Mouse (Mus musculus) forebrain, embryonic 12.5 days (tissue): ENCODE measurements around the gene Fstl1. TPM values are rescaled to one million over a fixed set of nuclear protein-coding genes. Genes with fewer than 3 reads are reported as not detected.

Experiments used
- ATAC-seq: fragments of 200-750 bp; cut with Nextera tagmentation; 2 replicates; pipeline ENCODE4 v1.8.0; 2017; ENCODE audit warnings: moderate TSS enrichment; ENCODE audit not compliant: low FRiP score
- H3K27ac ChIP-seq: fragments of 300-500 bp; sonication (generic); 2 replicates; pipeline ENCODE4 v1.5.1; 2016; ENCODE audit warnings: mild to moderate bottlenecking
- H3K27me3 ChIP-seq: fragments of 300-500 bp; sonication (generic); 2 replicates; pipeline ENCODE4 v1.6.1; 2016; ENCODE audit warnings: mild to moderate bottlenecking
- H3K36me3 ChIP-seq: fragments of 300-500 bp; sonication (generic); replicated peaks from 2 replicates; pipeline ENCODE4 v1.6.1; 2016; ENCODE audit warnings: mild to moderate bottlenecking
- H3K4me1 ChIP-seq: fragments of 300-500 bp; sonication (generic); 2 replicates; pipeline ENCODE4 v1.6.1; 2016
- H3K4me2 ChIP-seq: fragments of 300-500 bp; sonication (generic); 2 replicates; pipeline ENCODE4 v1.6.1; 2016; ENCODE audit warnings: mild to moderate bottlenecking, moderate library complexity
- H3K4me3 ChIP-seq: fragments of 300-500 bp; sonication (generic); replicated peaks from 2 replicates; pipeline ENCODE4 v1.5.1; 2016; ENCODE audit warnings: mild to moderate bottlenecking
- H3K9ac ChIP-seq: fragments of 300-500 bp; sonication (generic); 2 replicates; pipeline ENCODE4 v1.6.1; 2016; ENCODE audit warnings: mild to moderate bottlenecking
- H3K9me3 ChIP-seq: fragments of 300-500 bp; sonication (generic); 2 replicates; pipeline ENCODE4 v1.6.1; 2016
- WGBS: fragments of 180-500 bp; shearing (Covaris S2); methylation state at CpG from one replicate; pipeline ENCODE4 v1.1.7; 2016; 5-methylcytosine and 5-hydroxymethylcytosine counted together
- polyA plus RNA-seq: library from polyadenylated mRNA; unstranded; fragments of >200 nt; fragmentation: Nextera tagmentation; extraction: Ambion mirVana; gene quantifications from 2 replicates; pipeline ENCODE4 v1.2.1, GENCODE M21; 2016

Fstl1 gene
- polyA plus RNA-seq = 146 and 173 TPM in 2 replicates

DNA sequence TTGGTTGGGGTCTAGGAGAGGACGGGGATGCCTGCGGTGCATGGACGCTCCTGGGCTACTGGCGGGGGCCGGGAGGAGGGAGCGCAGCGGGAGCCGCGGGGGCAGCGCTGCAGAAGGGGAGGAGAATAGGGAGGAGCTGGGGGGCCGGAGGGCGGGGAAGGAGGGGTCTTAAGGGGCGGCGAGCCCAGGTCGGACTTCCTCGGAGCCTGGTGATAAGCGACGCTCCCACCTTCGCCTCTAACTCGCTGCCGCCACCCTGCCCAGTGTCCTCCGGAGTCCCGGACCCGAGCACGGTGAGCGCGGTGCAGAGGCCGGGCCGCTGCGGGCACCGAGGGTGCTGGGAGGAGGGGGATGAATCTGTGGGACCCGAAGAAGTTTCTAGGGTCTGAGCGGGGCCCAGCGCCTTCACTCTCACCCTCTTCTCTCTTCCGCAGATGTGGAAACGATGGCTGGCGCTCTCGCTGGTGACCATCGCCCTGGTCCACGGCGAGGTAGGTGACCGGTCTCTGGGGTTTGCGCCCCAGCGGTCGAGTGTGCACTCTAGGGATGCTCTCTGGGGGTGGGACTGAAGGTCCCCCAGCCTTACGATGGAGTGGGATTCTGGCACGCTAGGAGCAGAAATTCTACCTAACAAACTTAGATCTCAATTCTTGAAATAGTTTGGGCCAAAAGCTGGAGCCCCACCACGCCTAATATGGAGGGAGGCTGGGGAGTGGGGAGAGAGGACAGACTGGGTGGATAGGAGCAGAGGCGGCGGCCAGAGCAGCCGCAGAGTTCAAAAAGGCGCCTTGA is at the start of gene Fstl1:
Fstl1 (plus strand) TSS at position 14 of the 792 bp plus-strand sequence.
- ATAC-seq = peak; percentile 88
- Histone ChIP-seq H3K9me3 (no peaks in the 10 kb centered on the region), H3K36me3 (0 out of 2 replicates have a peak, but pooled peaks cover 3% of the 10 kb centered on the region), H3K4me1 (peaks cover 30% of the 10 kb centered on the region), H3K27ac (peak within 1 kb of the TSS; percentile 69), H3K4me3 (peak within 1 kb of the TSS; percentile 67), H3K9ac (peak within 1 kb of the TSS; percentile 82), H3K27me3 (no peaks in the 10 kb centered on the region), H3K4me2 (peak within 1 kb of the TSS; percentile 83)
- WGBS = under 1% methylated on average over 46 of the region's 52 CpGs

DNA sequence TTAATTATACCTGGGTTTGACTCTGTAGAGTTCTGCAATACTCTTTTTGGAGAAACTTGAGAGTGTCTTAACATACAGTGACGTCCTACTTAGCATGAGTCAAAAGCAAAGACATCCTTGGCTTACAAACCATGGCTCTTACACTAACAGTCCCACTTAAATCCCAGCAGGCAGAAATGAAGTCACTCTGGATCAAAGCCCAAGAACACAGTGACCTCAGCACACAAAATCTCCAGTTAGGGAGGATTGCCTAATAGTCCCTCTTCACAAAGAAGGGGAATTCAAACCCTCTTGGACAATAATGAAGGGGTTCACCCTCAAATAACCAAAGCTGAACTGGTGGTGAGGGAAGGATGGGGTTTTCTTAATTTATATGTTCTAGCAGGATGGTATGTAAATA is 48.0 kb upstream of the Fstl1 start:
- ATAC-seq = no peak
- H3K27ac ChIP-seq = no peak overlapping the region
- 94% methylated on average over 1 of the region's 1 CpGs for WGBS

DNA sequence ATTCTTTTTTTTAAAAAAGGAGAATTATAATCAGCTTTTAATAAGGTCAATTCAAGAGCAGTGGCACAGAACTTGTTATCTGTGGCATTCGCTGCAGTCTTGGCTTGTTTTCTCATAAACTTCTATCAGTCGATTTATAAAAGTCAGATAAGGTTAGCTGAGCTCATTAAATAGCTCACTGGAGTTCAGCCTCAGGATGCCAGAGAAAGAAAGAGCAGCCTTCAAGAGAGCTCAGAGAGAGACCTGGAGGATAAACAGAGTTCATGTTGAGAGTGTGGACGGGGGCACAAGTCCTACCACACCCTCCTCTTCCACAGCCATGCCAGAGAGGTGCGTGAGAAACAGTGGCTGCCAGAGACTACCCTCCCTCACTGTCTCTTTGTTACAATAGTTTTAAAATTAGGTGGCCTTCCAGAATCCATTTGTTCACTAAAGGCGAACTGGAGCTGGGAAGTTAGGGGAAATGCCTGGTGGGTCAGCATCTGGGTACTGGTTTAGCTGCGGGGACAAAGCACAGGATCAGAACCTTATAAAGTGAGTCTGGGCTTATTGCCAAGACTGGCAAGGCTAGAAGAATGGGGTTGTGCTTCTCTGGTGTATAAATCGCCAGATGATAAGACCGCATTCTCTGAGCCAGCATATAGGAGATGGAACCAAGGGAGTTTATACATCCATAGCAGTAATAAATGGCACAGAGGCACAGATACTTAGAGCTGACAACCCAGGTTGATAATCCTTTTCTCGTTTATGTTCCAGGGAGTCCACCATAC is 47.1 kb upstream of the Fstl1 start:
- Histone ChIP-seq H3K4me1 (peaks cover 3% of the 10 kb centered on the region; the same call in 1 of the 2 replicates), H3K9ac (no peak overlapping the region), H3K4me3 (no peak overlapping the region), H3K36me3 (no peaks in the 10 kb centered on the region), H3K9me3 (no peaks in the 10 kb centered on the region), H3K4me2 (no peak overlapping the region), H3K27me3 (no peaks in the 10 kb centered on the region), H3K27ac (no peak overlapping the region)
- no peak for ATAC-seq
- 75% methylated on average over 9 of the region's 9 CpGs for WGBS

More for the DNA sequence above, 48.0 kb upstream of the Fstl1 start:
- Histone ChIP-seq H3K36me3 (no peaks in the 10 kb centered on the region), H3K4me1 (peaks cover 3% of the 10 kb centered on the region; the same call in 1 of the 2 replicates), H3K9me3 (no peaks in the 10 kb centered on the region), H3K27me3 (no peaks in the 10 kb centered on the region), H3K4me3 (no peak overlapping the region), H3K4me2 (no peak overlapping the region), H3K9ac (no peak overlapping the region)

DNA sequence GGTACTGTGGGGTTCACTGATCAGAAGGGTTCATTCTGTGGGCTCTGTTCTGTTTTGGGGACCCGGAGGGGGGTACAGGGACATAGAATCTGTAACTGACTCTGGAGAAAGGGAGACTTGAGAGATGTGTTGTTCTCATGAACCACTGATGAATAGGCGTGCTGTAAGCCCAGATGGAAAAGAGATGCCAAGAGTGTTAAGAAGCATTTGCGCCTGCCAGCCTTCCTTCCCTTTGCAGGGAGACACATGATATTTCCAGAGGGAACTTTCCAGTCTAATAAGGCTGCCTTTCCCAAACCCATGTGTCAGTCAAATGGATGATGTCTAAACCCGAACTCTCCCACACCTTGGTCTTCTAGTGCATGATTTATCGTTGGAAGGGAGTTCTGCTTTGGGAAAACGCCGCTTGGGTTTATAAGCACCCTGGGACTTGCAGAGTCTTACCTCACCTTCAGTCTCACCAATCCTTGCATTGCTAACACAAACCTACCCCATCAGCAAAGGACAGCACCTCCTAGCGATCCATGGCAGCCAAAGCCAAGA is 46.3 kb upstream of the Fstl1 start:
- no peaks in the 10 kb centered on the region for H3K36me3 ChIP-seq
- H3K27me3 ChIP-seq = no peaks in the 10 kb centered on the region
- H3K4me1 ChIP-seq = peaks cover 3% of the 10 kb centered on the region; the same call in 1 of the 2 replicates
- 89% methylated on average over 8 of the region's 8 CpGs for WGBS
- no peak overlapping the region for H3K27ac ChIP-seq
- H3K4me3 ChIP-seq = no peak overlapping the region
- no peak overlapping the region for H3K9ac ChIP-seq
- no peaks in the 10 kb centered on the region for H3K9me3 ChIP-seq
- ATAC-seq = no peak
- no peak overlapping the region for H3K4me2 ChIP-seq

DNA sequence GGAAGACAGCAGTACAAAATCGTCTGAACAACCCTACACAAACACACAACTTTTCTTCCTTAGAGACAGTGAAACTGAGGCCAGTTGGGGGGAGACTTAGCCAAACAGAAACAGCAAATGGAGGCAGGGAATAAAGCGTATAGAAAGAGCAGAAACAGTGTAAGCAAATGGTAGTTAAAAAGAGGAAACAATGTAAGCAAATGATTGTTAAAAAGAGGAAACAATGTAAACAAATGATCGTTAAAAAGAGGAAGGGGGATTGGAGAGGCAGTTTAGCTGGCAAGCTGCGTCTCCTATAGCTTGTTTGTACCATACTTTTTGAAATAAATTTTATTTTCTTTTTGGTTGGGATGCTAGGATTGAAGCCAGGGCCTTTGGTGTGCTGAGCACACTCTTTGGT is 45.2 kb upstream of the Fstl1 start:
- no peak for ATAC-seq
- Histone ChIP-seq H3K27me3 (no peaks in the 10 kb centered on the region), H3K4me2 (no peak overlapping the region), H3K9me3 (no peaks in the 10 kb centered on the region), H3K4me1 (peaks cover 3% of the 10 kb centered on the region; the same call in 1 of the 2 replicates), H3K4me3 (no peak overlapping the region), H3K36me3 (no peaks in the 10 kb centered on the region), H3K9ac (no peak overlapping the region), H3K27ac (peak overlapping the region; percentile 10; the same call in 1 of the 2 replicates)
- 58% methylated on average over 4 of the region's 4 CpGs for WGBS

DNA sequence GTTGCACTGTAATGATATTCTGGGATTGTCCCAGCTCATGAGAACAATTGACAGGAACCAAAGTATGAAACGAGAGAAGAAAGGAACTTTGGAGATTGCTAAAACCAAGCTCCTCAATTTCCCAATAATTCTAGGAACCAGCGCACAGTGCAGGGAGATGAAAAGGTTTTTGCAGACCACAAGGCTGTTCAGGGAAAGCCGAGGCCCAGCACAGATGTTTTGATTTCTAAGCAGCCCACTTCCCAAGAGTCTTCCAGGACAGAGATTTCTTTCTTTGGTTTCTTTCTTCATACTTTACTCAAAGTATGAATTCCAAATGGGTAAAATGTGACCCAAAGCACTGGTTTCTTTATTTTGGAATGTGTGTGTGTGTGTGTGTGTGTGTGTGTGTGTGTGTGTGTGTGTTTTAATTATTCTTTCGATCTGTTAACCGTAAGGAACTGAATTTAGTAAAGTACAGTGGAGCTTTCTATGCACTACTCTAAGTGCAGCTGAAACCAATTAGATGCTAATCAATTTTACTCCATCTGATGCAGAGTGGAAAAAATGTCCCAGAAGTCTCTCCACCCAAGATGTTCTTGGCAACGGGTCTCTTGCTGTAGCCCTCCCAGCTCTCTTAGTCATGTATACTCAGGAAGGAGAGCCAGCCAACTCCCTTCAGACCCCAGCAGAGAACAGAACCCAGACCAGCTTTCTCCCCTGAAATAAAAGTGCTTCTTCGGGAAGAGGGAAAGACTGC is 44.5 kb upstream of the Fstl1 start:
- Histone ChIP-seq H3K4me1 (peaks cover 3% of the 10 kb centered on the region; the same call in 1 of the 2 replicates), H3K9ac (no peak overlapping the region), H3K27me3 (no peaks in the 10 kb centered on the region), H3K4me2 (no peak overlapping the region), H3K36me3 (no peaks in the 10 kb centered on the region), H3K4me3 (no peak overlapping the region), H3K9me3 (no peaks in the 10 kb centered on the region), H3K27ac (peak overlapping the region; percentile 10; the same call in 1 of the 2 replicates)
- no peak for ATAC-seq
- WGBS = 67% methylated on average over 7 of the region's 7 CpGs

DNA sequence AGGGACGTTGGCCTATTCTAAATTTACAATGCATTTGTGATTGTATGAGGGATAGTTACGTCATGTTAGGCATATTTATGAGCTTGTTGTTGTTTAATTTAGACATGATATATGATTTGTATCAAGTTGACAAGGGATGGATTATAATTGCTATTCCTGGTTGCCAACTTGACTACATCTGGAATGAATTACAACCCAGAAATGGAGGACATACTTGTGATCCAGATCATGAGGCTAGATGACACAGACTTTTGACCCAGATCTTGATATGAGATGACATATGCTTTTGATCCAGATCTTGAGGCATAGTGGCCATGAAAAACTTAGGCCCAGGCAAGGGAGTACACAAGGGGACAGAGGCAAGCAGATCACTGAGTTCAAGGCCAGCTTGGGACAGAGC is 36.6 kb upstream of the Fstl1 start:
- no peaks in the 10 kb centered on the region for H3K4me1 ChIP-seq
- no peak for ATAC-seq
- 92% methylated on average over 2 of the region's 2 CpGs for WGBS
- no peaks in the 10 kb centered on the region for H3K27me3 ChIP-seq
- no peak overlapping the region for H3K4me2 ChIP-seq
- H3K4me3 ChIP-seq = no peak overlapping the region
- no peaks in the 10 kb centered on the region for H3K36me3 ChIP-seq
- H3K27ac ChIP-seq = no peak overlapping the region
- no peaks in the 10 kb centered on the region for H3K9me3 ChIP-seq
- no peak overlapping the region for H3K9ac ChIP-seq

DNA sequence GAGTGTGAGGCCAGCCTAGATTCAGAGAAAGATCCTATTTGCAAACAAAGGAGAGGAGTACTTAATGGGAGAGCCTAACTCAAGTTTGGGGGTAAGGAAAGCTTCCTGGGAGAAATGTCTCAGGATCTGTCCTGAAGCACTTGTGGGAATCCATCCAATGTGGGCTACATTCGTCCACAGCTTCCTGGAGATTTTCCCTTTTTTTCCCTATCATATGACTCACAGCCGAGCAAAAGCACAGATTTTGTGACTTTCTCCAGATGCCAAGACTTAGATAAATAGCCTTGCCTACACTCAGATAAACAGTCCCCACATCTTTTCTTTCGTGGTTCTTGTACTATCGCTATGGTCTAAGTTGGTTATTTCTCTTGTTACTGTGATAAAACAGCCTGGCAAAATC is 34.4 kb upstream of the Fstl1 start:
- WGBS = 93% methylated on average over 4 of the region's 4 CpGs
- no peaks in the 10 kb centered on the region for H3K9me3 ChIP-seq
- H3K36me3 ChIP-seq = no peaks in the 10 kb centered on the region
- no peaks in the 10 kb centered on the region for H3K4me1 ChIP-seq
- no peaks in the 10 kb centered on the region for H3K27me3 ChIP-seq
- H3K4me3 ChIP-seq = no peak overlapping the region
- ATAC-seq = no peak
- no peak overlapping the region for H3K4me2 ChIP-seq
- no peak overlapping the region for H3K27ac ChIP-seq
- no peak overlapping the region for H3K9ac ChIP-seq

DNA sequence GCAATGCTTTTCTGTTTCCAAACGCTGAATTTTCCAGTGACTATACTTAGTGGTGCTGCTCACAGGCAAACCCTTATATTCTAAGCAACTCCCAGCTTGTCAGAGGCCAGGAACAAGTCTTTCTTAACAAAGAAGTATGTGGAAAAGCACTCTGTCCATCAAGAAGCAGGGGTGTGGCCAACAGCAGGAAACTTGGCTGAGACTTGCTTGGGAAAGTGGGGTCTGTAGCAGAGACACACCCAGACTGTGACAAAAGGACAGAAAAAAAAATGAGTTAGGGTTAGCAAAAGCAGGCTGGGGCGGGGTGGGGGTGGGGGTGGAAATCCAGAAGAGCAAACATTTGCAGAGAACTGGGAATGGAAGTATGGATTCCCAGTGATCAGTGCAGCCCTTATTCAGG is 23.8 kb upstream of the Fstl1 start:
- H3K27me3 ChIP-seq = no peaks in the 10 kb centered on the region
- no peak for ATAC-seq
- H3K4me1 ChIP-seq = peaks cover 5% of the 10 kb centered on the region
- 18% methylated on average over 2 of the region's 2 CpGs for WGBS
- no peak overlapping the region for H3K9ac ChIP-seq
- H3K27ac ChIP-seq = no peak overlapping the region
- no peak overlapping the region for H3K4me3 ChIP-seq
- H3K9me3 ChIP-seq = no peaks in the 10 kb centered on the region
- no peak overlapping the region for H3K4me2 ChIP-seq
- H3K36me3 ChIP-seq = no peaks in the 10 kb centered on the region

DNA sequence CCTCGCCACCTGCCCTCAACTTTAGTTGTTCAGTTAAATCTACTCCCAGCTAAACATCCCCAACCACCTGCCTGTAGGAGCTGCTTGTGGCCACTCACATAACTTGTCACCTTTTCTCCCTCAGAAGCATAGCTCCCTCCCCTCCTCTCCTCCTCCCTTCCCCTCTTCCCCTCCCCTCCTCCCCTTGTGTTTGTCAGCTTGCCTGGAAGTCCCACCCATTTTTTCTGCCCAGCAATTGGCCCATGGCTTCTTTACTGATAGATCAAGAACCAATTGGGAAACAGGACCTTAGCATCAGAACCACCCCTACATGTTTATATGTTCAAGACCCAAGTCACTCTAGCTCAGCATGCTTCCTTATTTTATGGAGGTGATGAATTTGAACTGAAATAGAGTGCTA is 22.9 kb upstream of the Fstl1 start:
- 77% methylated on average over 1 of the region's 1 CpGs for WGBS

DNA sequence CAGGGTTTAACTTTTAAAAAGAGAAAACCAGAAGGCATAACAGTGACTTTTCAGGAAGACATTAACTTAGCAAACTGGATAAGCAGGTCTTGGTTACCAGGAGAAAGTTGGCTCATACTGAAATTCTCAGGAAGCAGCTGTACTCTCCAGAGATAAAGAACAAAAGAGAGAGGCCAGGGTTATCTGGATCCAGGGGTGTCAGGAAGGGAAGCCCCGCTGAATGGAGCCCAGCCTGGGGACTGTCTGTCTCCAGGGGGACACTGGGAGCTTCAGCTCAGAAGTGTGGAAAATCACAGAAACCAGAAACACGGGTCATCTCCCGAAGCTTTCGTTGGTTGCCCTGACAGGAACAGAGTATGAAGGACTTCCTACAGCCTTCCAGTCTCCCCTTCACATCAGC is 22.2 kb upstream of the Fstl1 start:
- H3K27ac ChIP-seq = no peak overlapping the region
- H3K36me3 ChIP-seq = no peaks in the 10 kb centered on the region
- no peaks in the 10 kb centered on the region for H3K9me3 ChIP-seq
- no peaks in the 10 kb centered on the region for H3K27me3 ChIP-seq
- no peak for ATAC-seq
- H3K4me3 ChIP-seq = no peak overlapping the region
- no peak overlapping the region for H3K9ac ChIP-seq
- peaks cover 5% of the 10 kb centered on the region for H3K4me1 ChIP-seq
- no peak overlapping the region for H3K4me2 ChIP-seq
- 76% methylated on average over 4 of the region's 4 CpGs for WGBS

More for the DNA sequence above, 22.9 kb upstream of the Fstl1 start:
- H3K4me2 ChIP-seq = no peak overlapping the region
- peaks cover 5% of the 10 kb centered on the region for H3K4me1 ChIP-seq
- no peaks in the 10 kb centered on the region for H3K27me3 ChIP-seq
- H3K9ac ChIP-seq = no peak overlapping the region
- no peaks in the 10 kb centered on the region for H3K9me3 ChIP-seq
- H3K4me3 ChIP-seq = no peak overlapping the region
- no peak overlapping the region for H3K27ac ChIP-seq
- H3K36me3 ChIP-seq = no peaks in the 10 kb centered on the region
- no peak for ATAC-seq

DNA sequence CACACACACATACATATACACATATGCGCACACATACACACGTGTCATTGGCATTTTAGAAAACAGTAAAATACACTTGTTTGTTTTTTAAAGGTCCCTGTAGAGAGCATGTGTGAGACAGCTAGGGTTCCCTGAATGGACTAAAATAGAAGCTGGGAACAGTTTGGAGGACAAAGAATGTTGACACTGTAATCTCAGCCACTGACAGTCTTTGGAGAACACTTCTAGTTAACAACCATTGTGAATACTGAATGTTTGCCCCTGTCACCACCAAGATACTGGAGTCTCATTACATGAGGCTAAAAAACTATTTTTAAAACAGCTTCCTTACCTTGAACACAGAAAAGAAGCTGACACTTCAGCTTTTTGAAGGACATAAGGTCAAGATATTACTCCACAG is 19.4 kb upstream of the Fstl1 start:
- no peak for ATAC-seq
- Histone ChIP-seq H3K9me3 (no peaks in the 10 kb centered on the region), H3K27me3 (no peaks in the 10 kb centered on the region), H3K36me3 (no peaks in the 10 kb centered on the region), H3K9ac (no peak overlapping the region), H3K4me1 (peaks cover 5% of the 10 kb centered on the region), H3K4me2 (no peak overlapping the region), H3K27ac (no peak overlapping the region), H3K4me3 (no peak overlapping the region)
- 92% methylated on average over 2 of the region's 2 CpGs for WGBS
